8 mouse cellular contexts compared by ENCODE assay signal in genomic region chr2:127541185-127541584, GRCm38 (mm10). TPM values are rescaled to one million over a fixed set of nuclear protein-coding genes. Genes with fewer than 3 reads are reported as not detected.
DNase-seq lines count a peak whose midpoint lies in the region; TF ChIP-seq lines count a peak whose summit lies in the region.

Prom2 (minus strand) TSS chr2:127541467.

- intact Hi-C loops in left cerebral cortex, adult 2 months (cut with DNase I), result no loop called here

- no peak for TF ChIP-seq CTCF in left cerebral cortex, adult 2 months (IDR thresholded peaks at IDR 0.05)

- H3K27ac ChIP-seq in left cerebral cortex, adult 2 months, result no peak within 1 kb of the TSS

- no peak within 1 kb of the TSS for H3K4me3 ChIP-seq in left cerebral cortex, adult 2 months

- DNase-seq in cerebellum, adult 11-12 months, result peak; percentile 64
- peak; percentile 27 for DNase-seq in embryo, embryonic 9.5 days (ENCODE audit: extremely low spot score)
- peak; percentile 68 for DNase-seq in kidney, adult 11 months
- peak; percentile 18 for DNase-seq in lung, postnatal 14 days
- DNase-seq in spleen, postnatal 4 days (ENCODE audit: low spot score in 2 of 2), result no peak
- no peak for DNase-seq in left cerebral cortex, adult 2 months (ENCODE audit: extremely low spot score in 1 of 2, low spot score in 2 of 2)
- no peak for DNase-seq in gastrocnemius, adult 18-20 months (ENCODE audit: low spot score)
- DNase-seq in ovary, adult 18-20 months (ENCODE audit: low spot score), result no peak

RNA-seq across cellular contexts. Expression of gene Prom2, which starts in this region (rescaled TPM):
- 1 to 10 TPM in 1 of 2 experiments, under 1 TPM in 1; 0.16 to 1.2 TPM for total RNA-seq in left cerebral cortex, adult 2 months (2021)
- total RNA-seq in gastrocnemius, adult 18-20 months (2021), result not detected

Comparison
In these comparisons a context has a peak if more than half of its experiments do, and no peak if none do; other contexts are left out.
1. DNase-seq: peak in cerebellum, adult 11-12 months (single experiment), embryo, embryonic 9.5 days (single experiment), kidney, adult 11 months (single experiment) and lung, postnatal 14 days (single experiment); none in spleen, postnatal 4 days (0 of 2), left cerebral cortex, adult 2 months (0 of 2), gastrocnemius, adult 18-20 months (single experiment) and ovary, adult 18-20 months (single experiment).